Mouse (Mus musculus) thymus, adult 2 months (tissue): Measurements from ENCODE around the gene Trafd1. TPM values are rescaled to one million over a fixed set of nuclear protein-coding genes. Genes with fewer than 3 reads are reported as not detected.
"Not testable (repeated sequence)": the region's sequence is repeated elsewhere in the genome, so short reads cannot be mapped to it uniquely, and the experiment has no call there.

Source experiments
- DNase-seq: peaks from one replicate; pipeline ENCODE4 v3.0.0; 2021
- H3K27ac ChIP-seq: fragments of 200-500 bp; 2 replicates; pipeline ENCODE4 v1.5.1; 2012; ENCODE audit warnings: low read length, control low read depth; ENCODE audit not compliant: control insufficient read depth, insufficient read depth
- H3K27me3 ChIP-seq: fragments of 200-500 bp; 2 replicates; pipeline ENCODE4 v1.6.1; 2012; ENCODE audit warnings: mild to moderate bottlenecking, low read length, moderate library complexity, mixed read lengths; ENCODE audit not compliant: control insufficient read depth, insufficient read depth
- H3K36me3 ChIP-seq: fragments of 200-500 bp; 2 replicates; pipeline ENCODE4 v1.6.1; 2012; ENCODE audit warnings: mild to moderate bottlenecking, low read length, moderate library complexity; ENCODE audit not compliant: control insufficient read depth, insufficient read depth
- H3K4me1 ChIP-seq: fragments of 200-500 bp; replicated peaks from 2 replicates; pipeline ENCODE4 v1.6.1; 2012; ENCODE audit warnings: low read length; ENCODE audit not compliant: control insufficient read depth, insufficient read depth
- H3K4me3 ChIP-seq: fragments of 200-500 bp; 2 replicates; pipeline ENCODE4 v1.5.1; 2012; ENCODE audit warnings: mild to moderate bottlenecking, low read length, control low read depth, moderate library complexity; ENCODE audit not compliant: control insufficient read depth, insufficient read depth
- CTCF ChIP-seq: fragments of 200-500 bp; IDR thresholded peaks from 2 replicates; pipeline ENCODE4 v1.5.1; 2012; ENCODE audit warnings: mild to moderate bottlenecking, control low read depth, low read length, moderate library complexity, borderline replicate concordance; ENCODE audit not compliant: control insufficient read depth, poor library complexity, insufficient read depth; ENCODE audit errors: extremely low read depth
- POLR2A ChIP-seq: fragments of 200-500 bp; IDR thresholded peaks from 2 replicates; pipeline ENCODE4 v1.6.1; 2012; ENCODE audit warnings: mild to moderate bottlenecking, low read length, control low read depth, moderate library complexity; ENCODE audit not compliant: control insufficient read depth, poor library complexity, insufficient read depth; ENCODE audit errors: extremely low read depth
- WGBS: fragments of 180-500 bp; shearing (Covaris S2); methylation state at CpG from one replicate; pipeline ENCODE4 v1.1.7; 2018; 5-methylcytosine and 5-hydroxymethylcytosine counted together
- polyA plus RNA-seq: library from polyadenylated mRNA; depleted of rRNA; stranded (reverse); fragments of >200 nt; gene quantifications from 2 replicates; pipeline ENCODE4 v1.2.3, GENCODE M21; 2012

Trafd1 gene
- polyA plus RNA-seq, 1 experiment = 117 TPM

DNA sequence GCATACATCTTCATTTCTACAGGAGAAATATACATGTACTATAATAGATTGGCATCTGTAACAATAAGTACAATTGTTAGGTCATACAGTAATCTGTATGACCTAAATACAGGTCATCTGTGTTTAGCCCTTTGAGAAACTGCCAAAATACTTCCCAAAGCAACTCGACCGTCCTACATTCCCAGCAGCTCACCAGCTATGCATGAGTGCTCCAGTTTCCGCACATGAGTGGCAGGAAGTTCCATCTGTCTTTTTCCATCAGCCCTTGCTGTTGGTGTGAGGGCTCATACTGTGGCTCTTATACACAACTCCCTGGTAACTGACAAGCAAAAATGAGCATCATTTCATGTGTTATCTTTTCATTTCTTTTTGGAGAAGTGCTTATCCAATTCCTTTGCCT is 49.4 kb downstream of the Trafd1 start:
- Histone ChIP-seq H3K27me3 (no peaks in the 10 kb centered on the region), H3K36me3 (peaks cover 63% of the 10 kb centered on the region), H3K4me3 (no peak overlapping the region), H3K27ac (no peak overlapping the region), H3K4me1 (peaks cover 10% of the 10 kb centered on the region)
- 89% methylated on average over 3 of the region's 3 CpGs for WGBS
- no peak for DNase-seq
- TF ChIP-seq POLR2A (no peak), CTCF (no peak)

DNA sequence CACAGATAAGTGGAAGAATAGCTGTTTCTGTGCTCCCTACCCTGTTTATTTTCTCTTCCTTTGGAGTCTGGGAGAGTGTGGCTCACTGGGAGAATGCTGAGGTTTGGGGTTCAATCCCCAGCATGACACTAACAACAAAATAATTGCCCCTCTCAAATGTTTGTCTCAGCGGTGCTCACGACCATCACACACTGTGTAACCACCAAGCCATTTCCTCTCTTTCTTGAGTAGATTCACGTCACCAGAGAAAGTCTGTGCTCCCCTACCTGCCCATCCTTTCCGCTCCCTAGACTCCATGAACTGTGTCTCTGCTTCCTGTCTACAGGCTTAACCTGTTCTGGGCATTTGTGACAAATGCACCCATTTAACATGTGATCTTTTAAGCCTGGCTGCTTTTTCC is 50.0 kb downstream of the Trafd1 start:
- Histone ChIP-seq H3K36me3 (peaks cover 65% of the 10 kb centered on the region), H3K27ac (peak overlapping the region; percentile 60; the same call in 1 of the 2 replicates), H3K4me3 (no peak overlapping the region), H3K27me3 (no peaks in the 10 kb centered on the region), H3K4me1 (peaks cover 7% of the 10 kb centered on the region; the same call in 1 of the 2 replicates)
- TF ChIP-seq CTCF (no peak), POLR2A (no peak)
- 31% methylated on average over 4 of the region's 4 CpGs for WGBS
- DNase-seq = no peak

DNA sequence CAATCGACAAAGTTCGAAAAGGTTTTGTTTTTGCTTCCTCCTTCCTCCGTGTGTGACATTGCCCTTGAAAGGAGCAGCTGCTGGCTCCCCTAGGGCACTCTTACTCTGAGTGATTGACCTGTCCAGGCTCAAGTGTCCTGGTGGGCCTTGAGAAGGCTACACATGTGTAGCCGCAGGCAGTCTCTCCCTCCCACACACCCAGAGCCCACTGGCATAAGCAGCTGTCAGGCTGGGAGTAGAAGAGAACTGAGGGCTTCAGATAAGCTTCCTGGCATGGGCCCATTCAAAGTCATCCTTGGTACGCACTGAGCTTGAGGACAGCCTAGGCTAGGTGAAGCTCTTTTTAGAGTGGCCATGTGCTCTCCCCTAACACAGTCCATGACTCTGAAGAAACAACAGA is 51.0 kb downstream of the Trafd1 start:
- Histone ChIP-seq H3K27ac (no peak overlapping the region), H3K4me1 (peaks cover 7% of the 10 kb centered on the region; the same call in 1 of the 2 replicates), H3K4me3 (no peak overlapping the region), H3K27me3 (no peaks in the 10 kb centered on the region), H3K36me3 (peaks cover 61% of the 10 kb centered on the region)
- no peak for TF ChIP-seq POLR2A
- 88% methylated on average over 5 of the region's 5 CpGs for WGBS
- no peak for DNase-seq

DNA sequence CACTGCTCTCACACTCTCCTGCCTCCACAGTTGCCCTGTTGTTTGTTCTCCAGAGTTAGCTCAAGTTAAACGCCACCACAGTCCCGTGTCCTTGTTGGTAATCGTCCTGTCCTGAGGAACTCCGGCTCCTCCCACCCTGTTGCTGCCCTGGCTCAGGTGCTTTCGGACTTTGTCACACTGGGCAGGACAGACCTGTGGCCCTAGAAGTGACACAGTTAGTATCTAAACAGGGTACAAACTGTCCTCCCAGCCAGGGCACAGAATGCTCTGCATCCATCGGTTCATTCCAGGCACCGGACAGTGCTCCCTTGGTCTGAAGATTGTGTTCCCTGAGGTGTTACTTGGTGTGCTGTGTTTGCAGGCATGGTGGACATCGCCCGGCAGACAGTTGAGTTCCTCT is 51.5 kb downstream of the Trafd1 start:
- TF ChIP-seq CTCF (no peak), POLR2A (no peak)
- H3K27me3 ChIP-seq = no peaks in the 10 kb centered on the region
- no peak overlapping the region for H3K4me3 ChIP-seq
- WGBS = 97% methylated on average over 9 of the region's 9 CpGs
- DNase-seq = no peak
- peaks cover 7% of the 10 kb centered on the region; the same call in 1 of the 2 replicates for H3K4me1 ChIP-seq
- peaks cover 59% of the 10 kb centered on the region for H3K36me3 ChIP-seq
- H3K27ac ChIP-seq = no peak overlapping the region

DNA sequence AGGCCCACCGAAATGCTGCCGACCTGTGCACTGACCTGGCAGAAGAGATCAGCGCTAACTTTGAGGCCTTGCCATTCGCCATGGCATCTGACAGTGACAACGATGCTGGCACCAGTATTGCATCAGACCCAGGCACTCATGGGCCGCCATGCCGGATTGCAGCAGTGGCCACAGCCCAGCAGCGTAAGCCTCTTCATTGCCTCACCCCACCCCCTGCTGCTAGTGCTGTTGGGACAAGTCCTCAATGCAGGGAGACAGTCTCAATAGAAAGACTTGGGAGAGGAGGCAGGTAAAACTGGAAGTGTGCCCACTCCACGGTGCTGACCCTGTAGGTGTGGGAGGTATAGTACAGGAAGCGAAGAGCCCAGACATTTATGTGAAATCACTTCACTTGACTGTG is 53.7 kb downstream of the Trafd1 start:
- TF ChIP-seq CTCF (no peak), POLR2A (no peak)
- peaks cover 51% of the 10 kb centered on the region for H3K36me3 ChIP-seq
- no peak overlapping the region for H3K27ac ChIP-seq
- H3K4me3 ChIP-seq = no peak overlapping the region
- WGBS = 96% methylated on average over 10 of the region's 10 CpGs
- H3K4me1 ChIP-seq = peaks cover 11% of the 10 kb centered on the region
- no peaks in the 10 kb centered on the region for H3K27me3 ChIP-seq
- DNase-seq = no peak

DNA sequence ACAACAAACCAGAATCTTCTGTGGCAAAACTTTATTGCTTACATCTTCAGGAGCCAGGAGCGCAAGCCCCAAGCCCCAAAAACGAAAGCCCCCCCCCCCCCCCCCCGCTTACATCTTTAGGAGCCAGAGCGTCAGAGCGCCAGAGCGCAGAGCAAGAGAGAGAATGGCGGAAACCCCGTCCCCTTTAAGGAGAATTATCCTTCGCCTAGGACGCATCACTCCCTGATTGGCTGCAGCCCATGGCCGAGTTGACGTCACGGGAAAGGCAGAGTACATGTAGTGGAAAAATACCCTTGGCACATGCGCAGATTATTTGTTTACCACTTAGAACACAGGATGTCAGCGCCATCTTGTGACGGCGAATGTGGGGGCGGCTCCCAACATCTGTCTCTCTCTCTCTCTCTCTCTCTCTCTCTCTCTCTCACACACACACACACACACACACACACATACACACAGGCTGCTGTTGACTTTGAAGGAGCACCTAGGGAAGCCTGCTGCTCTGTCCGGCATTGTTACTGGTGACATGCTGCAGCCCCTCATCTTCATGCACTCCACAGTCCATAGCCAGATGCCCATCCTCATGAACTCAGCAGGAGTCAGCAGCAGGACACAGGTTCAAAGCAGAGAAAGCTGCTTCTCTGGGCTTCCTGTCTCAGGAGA is 55.1 kb downstream of the Trafd1 start:
- Histone ChIP-seq H3K4me3 (peak overlapping the region; percentile 62), H3K36me3 (peaks cover 47% of the 10 kb centered on the region), H3K4me1 (peaks cover 11% of the 10 kb centered on the region), H3K27ac (peak overlapping the region; percentile 90)
- H3K27me3 ChIP-seq, DNase-seq: not testable (repeated sequence)
- 60% methylated on average over 14 of the region's 19 CpGs for WGBS
